Mouse (Mus musculus): ENCODE measurements around the gene Fas.

GRCm38 (mm10) chr19:34289948-34290789, at the start of gene Fas:
- no peak for TF ChIP-seq CTCF (conservative IDR thresholded peaks at IDR 0.05; ENCODE audit: low read length)
- TF ChIP-seq POU5F1 (IDR thresholded peaks at IDR 0.05; ENCODE audit: borderline replicate concordance, low read length) = no peak

Measured in E14TG2a.4 (cell line).